Mouse (Mus musculus) thymus, postnatal 25 days (tissue): ENCODE measurements around the gene Gcnt3.

Experiments used
- DNase-seq: peaks from one replicate; pipeline ENCODE4 v3.0.0; 2022

Gcnt3 gene

GRCm38 (mm10) chr9:69994547-69994946 lies 43.3 kb downstream of the Gcnt3 start:
- DNase-seq, result no peak

GRCm38 (mm10) chr9:69993479-69993878 lies 44.4 kb downstream of the Gcnt3 start:
- DNase-seq, result no peak

GRCm38 (mm10) chr9:69992841-69993277 lies 45.0 kb downstream of the Gcnt3 start:
- no peak for DNase-seq

- no peak for DNase-seq
Observed at GRCm38 (mm10) chr9:69990346-69990745, 47.5 kb downstream of the Gcnt3 start.

GRCm38 (mm10) chr9:69989303-69990121 lies 48.4 kb downstream of the Gcnt3 start, which contains the start of gene Bnip2:
TSS of gene Bnip2 (plus strand) at chr9:69989466.
- peak; percentile 92 for DNase-seq

GRCm38 (mm10) chr9:69988706-69989302 lies 49.1 kb downstream of the Gcnt3 start:
- no peak for DNase-seq

GRCm38 (mm10) chr9:69987579-69987978 lies 50.3 kb downstream of the Gcnt3 start:
- peak; percentile 74 for DNase-seq

GRCm38 (mm10) chr9:69986571-69986970 lies 51.3 kb downstream of the Gcnt3 start:
- DNase-seq, result no peak

GRCm38 (mm10) chr9:69986063-69986462 lies 51.8 kb downstream of the Gcnt3 start:
- DNase-seq, result no peak

GRCm38 (mm10) chr9:69985526-69985925 lies 52.4 kb downstream of the Gcnt3 start:
- DNase-seq, result no peak
